Mouse (Mus musculus) liver, adult 2 months (tissue): ENCODE results near the gene Tox3.

Source experiments
- CTCF ChIP-seq: fragments of 200-500 bp; IDR thresholded peaks from 2 replicates; pipeline ENCODE4 v1.5.1; 2011; ENCODE audit warnings: low read depth, low read length, control low read depth
- POLR2A ChIP-seq: fragments of 200-500 bp; IDR thresholded peaks from 2 replicates; pipeline ENCODE4 v1.6.1; 2011; ENCODE audit warnings: low read length, control low read depth; ENCODE audit not compliant: insufficient read depth; ENCODE audit errors: extremely low read depth

DNA sequence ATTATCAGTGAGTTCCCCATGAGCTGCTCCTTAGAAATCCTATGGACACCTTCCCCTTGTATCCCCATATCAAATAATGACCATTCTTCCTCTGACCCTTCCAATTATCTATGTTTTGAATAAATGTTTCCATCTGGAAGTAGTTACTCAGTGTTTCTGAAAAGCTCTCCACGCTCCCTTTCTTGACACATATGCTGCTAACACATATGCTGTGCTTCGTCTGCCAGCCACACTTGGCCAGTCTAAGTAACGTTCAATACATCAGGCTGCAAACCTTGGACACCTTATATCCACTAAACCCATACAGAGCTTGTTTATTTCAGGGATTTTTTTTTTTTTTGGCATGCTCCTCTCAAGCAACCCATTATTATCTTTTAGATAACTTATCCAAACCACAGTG is 54.1 kb downstream of the Tox3 start:
- TF ChIP-seq CTCF (no peak), POLR2A (no peak)
